Mouse (Mus musculus): ENCODE results near the gene Pex5.

Gene Pex5

GRCm38 (mm10) chr6:124360549-124360948 lies 54.3 kb downstream of the Pex5 start:
- DNase-seq (ENCODE audit: low spot score): no peak

- DNase-seq (ENCODE audit: low spot score): no peak
Observed at GRCm38 (mm10) chr6:124358953-124359352, 55.9 kb downstream of the Pex5 start.

GRCm38 (mm10) chr6:124353246-124353645 lies 61.6 kb downstream of the Pex5 start:
- DNase-seq (ENCODE audit: low spot score): no peak

Data from left cerebral cortex, adult 11 months (tissue).